Mouse (Mus musculus) ovary, postnatal 10 days (tissue): ENCODE results near the gene Gcc1.

Experiments
- DNase-seq: peaks from one replicate; pipeline ENCODE4 v3.0.0; 2022; ENCODE audit warnings: low spot score

The Gcc1 gene

DNA sequence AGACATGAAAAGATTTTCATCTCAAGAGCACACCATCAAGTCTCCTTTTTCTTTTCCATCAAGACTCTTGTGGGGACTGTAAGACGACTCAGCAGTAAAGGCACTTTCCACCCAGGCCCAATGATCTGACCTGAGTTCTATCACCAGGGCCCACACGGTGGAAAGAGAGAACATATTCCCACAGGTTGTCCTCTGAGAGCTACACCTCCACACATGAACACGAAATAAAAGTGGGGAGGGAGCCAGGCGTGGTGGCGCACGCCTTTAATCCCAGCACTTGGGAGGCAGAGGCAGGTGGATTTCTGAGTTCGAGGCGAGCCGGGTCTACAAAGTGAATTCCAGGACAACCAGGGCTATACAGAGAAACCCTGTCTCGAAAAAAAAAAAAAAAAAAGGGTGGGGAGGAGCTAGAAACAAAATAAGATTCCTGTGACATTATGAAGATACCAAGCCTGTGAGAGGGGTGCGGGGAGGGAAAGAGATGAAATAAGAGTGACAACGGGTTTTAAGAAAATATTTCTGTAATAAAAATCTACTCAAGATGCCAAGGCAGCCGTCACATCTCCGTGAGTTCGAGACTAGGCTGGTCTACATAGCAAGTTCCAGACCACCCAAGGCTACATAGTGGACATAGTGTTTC is 5.4 kb downstream of the Gcc1 start:
- no peak for DNase-seq

GRCm38 (mm10) chr6:28421469-28422000 is 6.7 kb downstream of the Gcc1 start:
- peak; percentile 86 for DNase-seq

- no peak for DNase-seq
These were observed 7.3 kb downstream of the Gcc1 start for GRCm38 (mm10) chr6:28420865-28421264.

- no peak for DNase-seq
These were observed 7.8 kb downstream of the Gcc1 start for GRCm38 (mm10) chr6:28420361-28420760.

DNA sequence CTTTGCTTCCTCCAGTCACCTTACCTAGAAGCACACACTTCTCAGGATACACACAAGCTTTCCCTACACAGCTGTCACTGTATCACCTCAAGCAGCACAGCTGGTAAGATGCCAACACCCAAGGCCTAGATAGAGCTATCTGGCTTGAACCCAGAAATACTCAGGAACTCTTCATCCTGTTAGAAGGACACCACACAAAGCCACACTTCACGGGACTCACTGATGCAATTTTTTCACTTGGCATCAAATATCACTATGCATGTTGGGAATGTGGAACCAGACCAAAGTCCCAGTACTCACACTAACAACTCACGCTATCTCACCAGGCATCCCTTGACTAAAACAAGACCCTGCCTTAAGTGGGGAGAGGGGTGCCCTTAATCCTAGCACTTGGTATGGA is 8.5 kb downstream of the Gcc1 start:
- DNase-seq = no peak

GRCm38 (mm10) chr6:28418449-28418848 is 9.7 kb downstream of the Gcc1 start:
- DNase-seq = peak; percentile 53

DNA sequence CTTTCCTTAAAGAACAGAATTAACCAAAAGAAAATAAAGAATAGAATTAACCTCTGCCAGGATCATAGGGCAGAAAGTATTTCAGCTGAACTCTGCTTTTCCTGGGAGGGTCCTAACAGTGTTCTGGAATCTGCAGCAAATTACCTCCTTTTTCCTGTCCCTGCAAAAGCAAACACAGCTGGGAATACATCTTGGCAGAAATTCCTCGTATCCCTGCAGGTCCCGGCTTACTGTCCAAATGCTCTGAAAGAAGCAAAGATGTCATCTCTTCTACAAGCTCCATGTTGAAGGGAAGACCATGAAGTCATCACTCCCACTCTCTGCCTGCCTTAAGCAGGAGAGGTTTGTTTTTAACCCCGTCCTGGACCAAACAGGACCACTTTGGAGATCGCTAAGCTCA is 11.2 kb downstream of the Gcc1 start:
- no peak for DNase-seq

DNA sequence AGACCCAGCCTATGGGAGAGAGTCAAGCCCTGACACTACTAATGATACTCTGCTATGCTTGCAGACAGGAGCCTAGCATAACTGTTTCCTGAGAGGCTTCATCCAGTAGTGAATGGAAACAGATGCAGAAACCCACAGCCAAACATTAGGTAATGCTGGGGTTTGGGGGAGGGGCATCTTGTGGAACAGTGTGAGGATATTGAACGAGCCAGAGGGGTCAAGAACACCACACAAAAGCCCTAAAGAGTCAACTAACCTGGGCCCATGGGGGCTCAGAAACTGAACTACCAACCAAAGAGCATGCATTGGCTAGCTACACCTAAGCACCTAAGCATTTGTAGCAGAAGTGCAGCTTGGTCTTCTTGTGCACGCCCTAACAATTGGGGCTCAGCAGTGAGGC is 17.0 kb downstream of the Gcc1 start:
- no peak for DNase-seq

DNA sequence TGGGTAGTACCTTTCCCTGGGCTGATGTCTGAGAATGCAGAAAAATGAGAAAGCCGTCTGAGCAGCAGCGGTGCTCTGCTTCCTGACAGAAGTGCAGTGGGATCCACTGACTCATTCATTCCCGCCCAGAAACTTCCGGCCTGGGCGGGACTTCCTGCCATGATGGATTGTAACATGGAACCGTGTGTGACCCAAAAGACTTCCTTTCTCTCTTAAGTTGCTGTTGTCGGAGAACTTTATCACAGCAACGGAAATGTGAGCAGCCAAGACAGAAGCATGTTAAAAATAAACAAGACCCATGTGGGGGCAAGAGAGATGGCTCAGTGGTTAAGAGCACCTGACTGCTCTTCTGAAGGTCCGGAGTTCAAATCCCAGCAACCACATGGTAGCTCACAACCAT is 18.1 kb downstream of the Gcc1 start:
- DNase-seq = no peak

DNA sequence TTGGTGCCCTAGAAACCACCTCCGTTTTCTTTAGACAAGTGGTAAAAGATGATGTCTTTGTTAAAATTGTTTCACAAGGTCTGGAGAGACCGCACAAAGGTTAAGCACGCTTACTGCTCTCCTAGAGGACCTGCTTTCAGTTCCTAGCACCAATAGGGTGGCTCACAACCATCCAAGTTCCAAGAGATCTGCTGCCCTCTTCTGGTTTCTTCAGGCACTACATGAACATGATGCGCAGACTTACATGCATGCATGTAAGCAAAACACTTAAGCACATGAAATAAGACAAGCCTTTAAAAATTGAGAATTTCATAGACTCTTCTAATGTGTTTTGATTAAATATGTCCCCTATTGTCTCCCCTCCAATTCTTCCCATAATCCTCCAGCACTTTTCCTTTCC is 28.4 kb downstream of the Gcc1 start:
- DNase-seq = no peak

DNA sequence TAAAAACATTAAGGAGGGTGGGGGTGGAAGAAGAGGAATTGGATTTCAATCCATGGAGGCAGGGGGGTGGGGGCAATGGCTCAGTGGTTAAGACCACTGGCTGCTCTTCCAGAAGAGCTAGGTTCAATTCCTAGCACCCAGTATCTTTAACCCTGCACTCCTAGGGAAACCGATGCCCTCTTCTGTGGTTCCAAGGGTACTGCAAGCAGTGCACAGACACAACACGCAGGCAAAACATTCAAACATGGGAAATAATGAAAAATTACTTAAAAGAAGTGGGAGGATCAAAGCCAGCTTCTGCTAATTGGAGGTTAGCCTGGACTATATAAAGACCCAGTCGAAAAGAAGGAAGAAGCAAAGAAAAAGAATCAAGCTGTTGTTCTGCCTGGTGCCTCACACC is 29.5 kb downstream of the Gcc1 start:
- DNase-seq = no peak

DNA sequence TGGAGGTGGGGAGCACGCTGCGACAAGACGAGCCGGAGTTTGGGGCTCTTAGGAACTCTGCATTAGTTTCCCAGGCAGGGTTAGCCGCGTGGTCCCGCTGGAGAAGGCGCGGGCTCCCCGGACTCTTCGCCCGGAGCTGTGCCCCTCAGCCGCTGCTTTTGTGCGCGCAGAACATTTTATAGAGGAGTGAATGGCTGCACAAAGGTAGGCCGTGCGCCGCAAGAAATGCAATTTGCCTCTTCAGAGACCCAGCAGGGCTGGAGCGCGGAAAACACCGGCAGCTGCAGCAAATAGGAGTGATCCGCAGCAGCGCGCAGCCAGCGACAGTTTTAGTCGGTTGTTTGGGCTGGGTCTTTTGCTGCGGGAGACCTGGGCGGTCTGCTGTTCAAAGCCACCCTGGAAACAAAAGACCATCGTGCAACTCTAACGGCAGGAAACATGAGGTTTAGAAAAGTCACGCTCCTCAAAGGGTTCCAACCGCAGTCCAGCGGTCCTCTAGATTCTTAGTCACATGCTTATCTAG is 30.4 kb downstream of the Gcc1 start, which contains the start of gene Zfp800:
Gene Zfp800 (minus strand): TSS at position 325 of the 523 bp plus-strand sequence.
- DNase-seq = no peak

GRCm38 (mm10) chr6:28396853-28397457 is 31.2 kb downstream of the Gcc1 start:
- no peak for DNase-seq

DNA sequence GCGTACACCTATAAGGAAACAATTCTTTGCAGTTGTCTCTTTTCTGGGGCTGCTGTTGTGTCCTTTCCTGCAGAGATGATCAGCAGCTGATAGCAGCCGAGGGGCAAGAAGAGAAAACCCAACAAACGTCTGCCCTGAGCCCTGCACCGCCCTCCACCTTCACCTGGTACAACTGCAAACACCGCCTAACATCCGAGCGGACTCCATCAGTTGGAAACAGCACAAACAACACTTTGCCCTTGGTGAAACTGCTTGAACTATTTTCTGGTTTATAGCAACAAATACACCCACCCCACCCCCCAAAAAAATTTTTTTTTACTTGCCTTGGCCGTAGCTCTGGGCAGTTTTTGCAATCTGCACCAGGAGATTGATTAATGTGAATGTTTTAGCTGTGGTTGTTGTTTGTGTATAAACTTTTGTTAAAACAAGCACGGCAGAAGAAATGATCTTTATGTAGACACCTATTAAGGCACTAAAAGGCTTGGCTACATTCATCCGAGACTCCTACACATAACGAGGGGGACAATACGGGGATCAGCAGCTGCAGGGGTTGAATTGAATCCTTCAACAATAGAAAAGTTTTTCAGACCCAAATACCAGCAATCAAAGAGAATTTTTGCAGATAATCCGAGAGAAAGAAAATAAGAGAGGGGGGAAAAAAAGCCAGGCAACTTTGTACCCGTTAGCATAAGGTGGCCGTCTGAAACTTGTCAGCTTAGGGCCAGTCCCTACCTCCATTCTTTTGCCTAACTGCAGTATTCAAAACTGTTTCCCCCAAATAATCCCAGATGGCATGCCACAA is 31.9 kb downstream of the Gcc1 start:
- no peak for DNase-seq

- no peak for DNase-seq
These were observed 39.2 kb downstream of the Gcc1 start for GRCm38 (mm10) chr6:28389038-28389437.

GRCm38 (mm10) chr6:28385169-28385568 is 43.0 kb downstream of the Gcc1 start:
- no peak for DNase-seq

GRCm38 (mm10) chr6:28381983-28382382 is 46.2 kb downstream of the Gcc1 start:
- no peak for DNase-seq

DNA sequence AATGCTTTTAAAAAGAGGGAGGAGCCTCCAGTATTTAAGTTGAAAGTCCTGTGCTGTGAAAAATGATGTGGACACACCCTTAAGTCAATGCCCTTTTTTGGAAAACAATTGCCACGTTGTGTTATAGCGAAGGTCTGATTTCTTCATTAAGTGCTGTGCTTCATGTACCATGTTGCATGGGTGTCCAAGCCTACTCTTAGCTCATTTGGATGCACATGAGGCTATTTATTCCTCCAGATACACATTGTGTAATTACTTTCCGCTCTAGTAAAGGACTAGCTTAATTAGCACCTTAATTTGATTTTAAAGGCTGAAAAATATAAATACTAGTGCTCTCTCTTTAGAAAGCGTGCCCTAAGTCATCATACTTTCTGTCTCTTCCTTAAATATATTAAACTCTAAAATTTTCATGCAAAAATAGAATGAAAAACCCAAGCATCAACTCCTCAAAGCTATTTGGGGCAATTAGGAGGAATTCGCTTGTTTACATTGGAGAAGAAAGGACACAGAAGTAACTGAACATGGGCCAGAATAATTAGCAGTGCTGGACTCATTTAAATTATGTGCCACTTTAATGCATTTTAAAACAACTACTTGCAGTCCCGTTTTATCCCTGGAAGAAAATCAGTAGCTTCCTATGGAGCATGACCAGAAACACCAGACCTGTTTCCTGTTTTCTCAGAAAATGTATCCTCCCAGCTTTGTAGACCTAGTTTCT is 58.1 kb downstream of the Gcc1 start:
- no peak for DNase-seq

DNA sequence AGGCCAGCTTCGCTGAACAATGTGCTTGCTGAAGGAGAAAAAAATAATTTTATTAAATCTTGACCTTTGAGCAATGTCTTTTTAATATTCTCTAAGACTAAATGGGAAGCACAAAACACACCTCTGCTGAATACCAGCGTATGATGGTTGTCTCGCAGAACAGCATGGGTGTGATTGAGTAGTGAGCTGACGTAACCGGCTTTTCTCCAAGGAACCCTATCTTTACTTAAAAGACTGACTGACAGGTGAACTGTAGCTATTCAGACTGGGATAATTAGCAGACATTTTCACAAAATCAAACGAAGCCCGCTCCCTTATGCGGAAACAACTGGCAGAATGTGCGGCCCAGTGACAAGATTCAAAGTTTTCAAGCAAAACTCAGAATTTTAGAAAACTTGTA is 60.6 kb downstream of the Gcc1 start:
- no peak for DNase-seq
